Mouse (Mus musculus) CH12.LX (cell line): ENCODE measurements at regions not wholly inside any gene's neighbourhood (a gene's known extent, or its start where the extent isn't known, plus 50 kb on each side); places are given as distances from the start of the nearest gene placed in this dataset.

Source experiments
- CHD2 ChIP-seq: IDR thresholded peaks from 2 replicates; pipeline ENCODE4 v1.6.1; 2011; ENCODE audit warnings: low read length, improper control_type of control experiment
- CTCF ChIP-seq, 2 experiments: IDR thresholded peaks in 1 of 2; conservative IDR thresholded peaks in 1 of 2; 2 replicates each; pipeline ENCODE4 v1.5.1; 2011 to 2012; ENCODE audit warnings: low read depth in 2 of 2, low read length in 2 of 2, improper control_type of control experiment in 1 of 2, inconsistent platforms in 1 of 2, mild to moderate bottlenecking in 1 of 2, moderate library complexity in 1 of 2
- HCFC1 ChIP-seq: IDR thresholded peaks from 2 replicates; pipeline ENCODE4 v1.6.1; 2012; ENCODE audit warnings: low read depth, mild to moderate bottlenecking, inconsistent platforms, low read length, improper control_type of control experiment
- NRF1 ChIP-seq: IDR thresholded peaks from 2 replicates; pipeline ENCODE4 v1.6.1; 2014; ENCODE audit warnings: low read depth, mild to moderate bottlenecking, inconsistent platforms, low read length, improper control_type of control experiment, moderate library complexity
- POLR2A ChIP-seq: IDR thresholded peaks from 2 replicates; pipeline ENCODE4 v1.6.1; 2011; ENCODE audit warnings: low read depth, mild to moderate bottlenecking, improper control_type of control experiment, low read length
- RCOR1 ChIP-seq: conservative IDR thresholded peaks from 2 replicates; pipeline ENCODE4 v1.6.1; 2012; ENCODE audit warnings: low read depth, mild to moderate bottlenecking, inconsistent platforms, low read length, improper control_type of control experiment
- SIN3A ChIP-seq: IDR thresholded peaks from 2 replicates; pipeline ENCODE4 v1.6.1; 2012; ENCODE audit warnings: low read length, improper control_type of control experiment, inconsistent platforms

DNA sequence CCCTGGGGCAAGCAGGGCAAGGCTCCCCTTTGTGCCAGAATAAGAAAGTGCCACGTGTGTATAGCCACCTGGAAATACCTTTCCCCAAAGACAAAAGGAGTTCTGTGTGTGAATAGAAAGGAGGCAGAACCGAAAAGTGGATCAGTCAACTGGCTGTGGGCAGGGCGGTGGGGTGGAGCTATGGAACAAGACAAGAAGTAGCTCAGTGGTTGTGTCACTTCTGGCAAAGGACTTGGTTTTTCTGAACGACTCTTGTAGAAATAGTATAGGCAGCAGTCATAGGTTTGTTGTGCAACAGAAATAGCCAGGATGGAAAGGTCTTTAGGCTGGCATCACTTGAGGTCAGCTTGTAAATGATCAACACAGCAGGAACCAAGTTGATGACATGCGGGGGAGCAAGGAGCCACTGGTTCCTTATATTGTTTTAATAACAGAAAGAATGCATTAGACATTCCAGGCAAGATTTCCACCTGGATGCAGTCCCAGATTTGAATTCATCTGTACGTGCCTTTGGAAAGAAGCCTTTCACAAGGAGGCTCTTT, 308.6 kb downstream of the Foxo1 start:
- no peak for TF ChIP-seq CTCF (conservative IDR thresholded peaks at IDR 0.05 in 1 of 2, IDR thresholded peaks at IDR 0.05 in 1 of 2; ENCODE audit: low read depth in 2 of 2, low read length in 2 of 2)
- TF ChIP-seq RCOR1 = no peak
- no peak for TF ChIP-seq NRF1
- no peak for TF ChIP-seq POLR2A
- TF ChIP-seq HCFC1 = no peak
- TF ChIP-seq CHD2 = no peak
- TF ChIP-seq SIN3A = no peak
